Mouse (Mus musculus): ENCODE data around the gene Insm1.
A peak's percentile ranks its signal among the peaks of the same experiment; 100 is the strongest.

The Insm1 gene

GRCm38 (mm10) chr2:146221076-146221928 lies at the start of gene Insm1:
Gene Insm1, plus strand, starts transcription at chr2:146221921.
- peak in 1 of 2 experiments; percentile 28 for DNase-seq (ENCODE audit: low spot score in 2 of 2)

- no peak for DNase-seq (ENCODE audit: low spot score in 2 of 2)
These were observed 49.6 kb upstream of the Insm1 start for GRCm38 (mm10) chr2:146172106-146172505.

- no peak for DNase-seq (ENCODE audit: low spot score in 2 of 2)
These were observed 47.5 kb upstream of the Insm1 start for GRCm38 (mm10) chr2:146174173-146174572.

GRCm38 (mm10) chr2:146178718-146179117 lies 43.0 kb upstream of the Insm1 start:
- no peak for DNase-seq (ENCODE audit: low spot score in 2 of 2)

- DNase-seq (ENCODE audit: low spot score in 2 of 2): no peak
These were observed 37.6 kb upstream of the Insm1 start for GRCm38 (mm10) chr2:146183830-146184793.

- no peak for DNase-seq (ENCODE audit: low spot score in 2 of 2)
These were observed 25.6 kb upstream of the Insm1 start for GRCm38 (mm10) chr2:146196126-146196525.

GRCm38 (mm10) chr2:146197947-146198346 lies 23.8 kb upstream of the Insm1 start:
- no peak for DNase-seq (ENCODE audit: low spot score in 2 of 2)

- no peak for DNase-seq (ENCODE audit: low spot score in 2 of 2)
These were observed 10.8 kb upstream of the Insm1 start for GRCm38 (mm10) chr2:146210968-146211367.

GRCm38 (mm10) chr2:146214715-146215114 lies 7.0 kb upstream of the Insm1 start:
- DNase-seq (ENCODE audit: low spot score in 2 of 2): no peak

- DNase-seq (ENCODE audit: low spot score in 2 of 2): no peak
These were observed 5.3 kb upstream of the Insm1 start for GRCm38 (mm10) chr2:146216111-146217064.

GRCm38 (mm10) chr2:146217227-146217980 lies 4.3 kb upstream of the Insm1 start:
- no peak for DNase-seq (ENCODE audit: low spot score in 2 of 2)

GRCm38 (mm10) chr2:146218161-146218691 lies 3.5 kb upstream of the Insm1 start:
- DNase-seq (ENCODE audit: low spot score in 2 of 2): peak in 1 of 2 experiments; percentile 12

GRCm38 (mm10) chr2:146218881-146219535 lies 2.7 kb upstream of the Insm1 start:
- no peak for DNase-seq (ENCODE audit: low spot score in 2 of 2)

GRCm38 (mm10) chr2:146219791-146220190 lies 1.9 kb upstream of the Insm1 start:
- DNase-seq (ENCODE audit: low spot score in 2 of 2): no peak

- no peak for DNase-seq (ENCODE audit: low spot score in 2 of 2)
These were observed 1.1 kb upstream of the Insm1 start for GRCm38 (mm10) chr2:146220591-146221075.

GRCm38 (mm10) chr2:146221929-146222278 lies 183 bp downstream of the Insm1 start:
- DNase-seq (ENCODE audit: low spot score in 2 of 2): no peak

- DNase-seq (ENCODE audit: low spot score in 2 of 2): peak in 1 of 2 experiments; percentile 21
These were observed 806 bp downstream of the Insm1 start for GRCm38 (mm10) chr2:146222279-146223175.

- DNase-seq (ENCODE audit: low spot score in 2 of 2): no peak
These were observed 1.6 kb downstream of the Insm1 start for GRCm38 (mm10) chr2:146223176-146223905.
